Mouse (Mus musculus) common myeloid progenitor, adult 5-6 weeks (primary cell): ENCODE data around the gene Slc22a28. TPM values are rescaled to one million over a fixed set of nuclear protein-coding genes. Genes with fewer than 3 reads are reported as not detected.
"Not testable (repeated sequence)": the region's sequence is repeated elsewhere in the genome, so short reads cannot be mapped to it uniquely, and the experiment has no call there.

Source experiments
- ATAC-seq: replicated peaks from 2 replicates; pipeline ENCODE4 v1.8.0; 2016; ENCODE audit warnings: low read depth, mild to moderate bottlenecking, moderate TSS enrichment, inconsistent platforms; ENCODE audit not compliant: poor library complexity, severe bottlenecking
- total RNA-seq: library from RNA; stranded (forward); fragments of 200-1000, 187-1606 nt; gene quantifications from 2 replicates; pipeline ENCODE4 v1.2.3, GENCODE M21; 2017

The Slc22a28 gene
- total RNA-seq = not detected in 2 replicates

DNA sequence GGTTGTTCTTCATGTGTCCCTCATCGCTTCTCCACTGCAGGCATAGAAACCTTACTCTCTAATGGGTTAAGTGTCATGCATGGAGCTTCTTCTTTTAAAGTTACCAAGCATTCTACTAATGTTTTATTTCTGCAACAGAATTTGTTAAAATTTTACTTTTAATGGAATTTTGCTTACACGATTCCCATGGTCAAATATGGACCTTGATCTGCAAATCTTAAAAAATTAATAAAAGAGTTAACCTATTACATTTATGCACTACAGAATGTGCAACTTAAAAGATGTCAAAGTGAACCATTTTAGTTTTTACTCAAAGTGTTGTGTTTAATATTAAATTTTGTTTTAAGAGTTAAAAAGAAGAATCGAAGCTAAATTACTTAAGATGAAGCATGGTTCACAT lies at the start of gene Slc22a28:
Gene Slc22a28 (minus strand): TSS at position 102 of the 400 bp plus-strand sequence.
- not testable (repeated sequence) for ATAC-seq

DNA sequence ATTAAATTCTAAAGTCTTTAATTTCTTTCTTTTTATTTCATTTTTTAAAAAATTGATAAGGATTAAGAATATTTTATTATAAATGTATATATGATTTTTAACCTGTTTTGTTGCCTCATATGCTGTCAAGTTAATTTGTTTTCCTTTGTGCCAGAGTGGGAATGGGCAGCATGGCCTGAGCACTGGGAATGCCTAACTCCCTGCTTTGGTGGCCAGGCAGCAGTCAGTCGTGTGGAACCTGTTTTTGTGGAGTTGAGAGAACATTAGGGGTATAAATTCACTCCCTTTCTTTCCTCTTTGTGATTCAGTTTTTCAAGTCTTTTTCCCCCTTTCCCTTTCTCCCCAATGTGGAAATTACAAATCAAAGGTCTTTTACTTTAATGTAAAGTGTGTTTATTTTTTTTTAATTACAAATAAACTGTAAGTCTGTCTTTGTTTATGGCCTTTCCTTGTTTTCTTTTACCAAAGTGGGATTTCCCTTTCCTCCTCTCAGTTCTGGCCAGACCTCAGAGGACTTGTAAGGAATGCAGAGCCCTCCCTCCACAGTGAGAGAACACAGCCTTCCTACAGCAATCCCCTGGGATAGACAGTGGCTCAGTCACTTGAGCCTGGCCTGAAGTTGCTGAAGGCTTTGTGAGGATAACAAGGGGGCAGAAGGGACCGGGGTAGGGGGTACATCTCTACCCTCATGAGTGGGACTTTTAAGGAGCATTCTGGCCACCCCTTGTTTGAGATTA lies 17.2 kb upstream of the Slc22a28 start:
- ATAC-seq = no peak

GRCm38 (mm10) chr19:8142716-8143115 lies 10.9 kb upstream of the Slc22a28 start:
- ATAC-seq = not testable (repeated sequence)

GRCm38 (mm10) chr19:8134127-8134841 lies 2.5 kb upstream of the Slc22a28 start:
- ATAC-seq = 0 out of 2 replicates have a peak, but pooled peaks have one; percentile 18

DNA sequence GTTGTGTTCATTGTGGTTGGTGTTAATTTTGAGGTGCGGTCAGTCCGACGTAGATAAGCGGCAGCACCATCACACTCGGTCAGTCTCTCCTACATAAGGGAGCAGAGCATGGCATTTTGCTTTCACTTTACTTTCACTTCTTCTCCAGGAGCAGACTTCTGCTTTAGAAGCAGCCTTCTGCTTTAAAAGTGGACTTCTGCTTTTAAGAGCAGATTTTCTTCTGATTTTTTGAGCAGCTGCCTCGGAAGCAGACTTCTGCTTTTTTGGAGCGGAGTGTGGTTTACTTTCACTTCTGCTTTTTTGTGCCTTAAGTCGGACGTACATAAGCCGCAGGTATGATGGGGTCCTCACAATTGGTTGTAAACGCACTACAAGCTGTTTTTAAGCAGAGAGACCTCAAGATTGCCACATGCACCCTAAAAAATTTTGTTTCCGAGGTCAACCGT lies 111.9 kb downstream of the Slc22a28 start:
- ATAC-seq = peak; percentile 98

- peak; percentile 40; the same call in 1 of the 2 replicates for ATAC-seq
These were observed 112.4 kb downstream of the Slc22a28 start for GRCm38 (mm10) chr19:8019329-8019851.

GRCm38 (mm10) chr19:8018535-8018934 lies 113.2 kb downstream of the Slc22a28 start:
- not testable (repeated sequence) for ATAC-seq

Other genes with a start within 250 kb of the Slc22a28 start
- not detected in 2 replicates for gene Slc22a27, start 166.0 kb downstream of the Slc22a28 start, total RNA-seq
- not detected in 2 replicates for gene Slc22a29, start 86.9 kb upstream of the Slc22a28 start, total RNA-seq